Mouse (Mus musculus): ENCODE data around the gene Cckar.
A peak's percentile ranks its signal among the peaks of the same experiment; 100 is the strongest.
"Not testable (repeated sequence)": the region's sequence is repeated elsewhere in the genome, so short reads cannot be mapped to it uniquely, and the experiment has no call there.

Cckar gene

DNA sequence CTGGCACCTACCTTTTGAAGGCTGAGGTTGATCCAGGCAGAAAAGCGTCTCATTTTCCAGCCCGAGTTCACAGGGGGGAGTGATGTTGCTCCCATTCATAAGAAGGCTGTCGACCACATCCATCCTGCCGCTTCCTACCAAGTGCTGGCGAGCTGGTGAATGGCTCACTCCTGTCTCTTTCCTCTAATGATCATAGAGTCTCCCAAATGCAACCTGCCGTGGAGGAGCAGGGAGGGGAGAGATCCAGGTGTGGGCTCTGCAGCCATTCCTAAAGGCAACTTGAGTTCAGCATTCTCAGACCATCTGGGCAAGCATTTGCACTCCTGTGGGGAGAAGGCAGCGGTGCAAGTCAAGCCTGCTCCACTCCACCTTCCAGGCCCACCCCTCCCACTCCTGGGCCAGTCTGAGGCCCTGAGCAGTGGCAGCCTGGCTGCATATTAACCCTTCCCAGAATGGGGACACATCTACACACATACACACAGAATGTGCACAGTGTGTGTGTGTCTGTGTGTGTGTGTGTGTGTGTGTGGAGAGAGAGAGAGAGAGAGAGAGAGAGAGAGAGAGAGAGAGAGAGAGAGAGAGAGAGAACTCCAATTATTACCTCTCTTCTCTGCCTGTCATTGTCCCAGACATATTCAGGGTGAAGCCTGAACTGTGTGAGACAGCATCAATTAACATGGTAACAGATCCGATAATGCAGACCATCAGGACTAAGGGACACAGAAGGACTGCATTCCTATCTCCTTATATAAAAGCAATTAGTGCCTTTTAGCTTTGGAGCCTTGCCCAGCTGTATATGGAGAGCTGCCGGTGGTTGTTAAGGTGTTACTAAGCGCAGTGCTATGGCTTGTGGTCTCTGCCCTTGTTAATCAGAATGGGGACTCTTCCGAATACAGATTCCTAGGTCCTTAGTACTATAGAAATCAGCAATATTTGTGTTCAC, at the start of gene Cckar:
Gene Cckar (minus strand): TSS at position 471 of the 943 bp plus-strand sequence.
- DNase-seq (ENCODE audit: low spot score): no peak

DNA sequence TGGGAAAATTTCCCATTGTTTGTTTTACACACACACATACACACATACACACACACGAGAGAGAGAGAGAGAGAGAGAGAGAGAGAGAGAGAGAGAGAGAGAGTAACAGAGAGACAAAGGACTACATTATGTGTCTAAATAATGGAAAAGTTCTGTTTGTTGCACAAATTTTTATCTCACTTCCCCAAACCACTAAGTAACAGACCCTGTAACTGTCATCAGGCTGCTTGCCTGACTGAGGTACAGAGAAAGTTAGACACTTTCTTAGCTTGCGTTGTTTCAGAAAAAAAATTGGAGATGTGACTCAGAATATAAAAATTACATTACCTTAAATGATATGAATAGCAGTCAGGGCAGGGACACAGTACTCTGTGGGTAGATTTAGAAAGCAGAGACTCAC, 36.6 kb upstream of the Cckar start:
- DNase-seq (ENCODE audit: low spot score): no peak

DNA sequence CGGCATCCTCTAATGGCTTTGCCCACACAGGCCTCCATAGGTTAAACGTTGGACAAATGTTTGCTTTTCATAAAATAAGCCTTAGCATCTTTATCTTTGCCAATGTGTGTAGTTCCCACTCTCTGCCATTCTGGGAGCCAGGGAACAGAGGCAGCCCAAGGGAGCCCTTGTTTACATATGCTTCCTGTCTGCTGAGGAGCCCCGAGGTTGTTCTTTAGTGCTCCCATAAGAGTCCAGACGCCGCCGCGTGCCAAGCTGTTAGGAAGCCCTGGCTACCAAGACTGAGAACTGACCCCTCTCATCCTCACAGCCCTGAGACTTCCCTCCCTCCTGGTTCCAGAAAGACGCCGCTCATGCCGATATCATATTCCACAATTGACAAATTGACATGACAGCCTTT, 25.4 kb upstream of the Cckar start:
- DNase-seq (ENCODE audit: low spot score): no peak

DNA sequence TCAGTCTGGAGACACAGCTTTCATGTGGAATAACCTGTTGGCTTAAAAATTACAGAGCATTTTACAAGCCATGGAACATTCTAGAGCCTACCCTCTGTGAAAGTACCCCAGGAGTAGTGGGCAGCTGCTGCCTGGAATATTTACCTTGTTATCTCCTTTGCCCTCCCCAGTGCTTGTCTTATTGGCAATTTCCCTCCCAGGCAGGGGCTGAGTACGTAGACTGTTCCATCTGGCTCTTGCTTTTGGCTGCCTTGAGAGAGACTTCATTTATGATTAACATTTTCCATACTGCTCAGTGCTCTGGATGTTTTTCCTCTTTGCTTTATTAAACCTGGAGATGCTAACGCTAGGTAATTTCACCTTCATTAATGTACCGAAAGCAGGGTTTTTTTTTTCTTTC, 20.1 kb upstream of the Cckar start:
- DNase-seq (ENCODE audit: low spot score): no peak

DNA sequence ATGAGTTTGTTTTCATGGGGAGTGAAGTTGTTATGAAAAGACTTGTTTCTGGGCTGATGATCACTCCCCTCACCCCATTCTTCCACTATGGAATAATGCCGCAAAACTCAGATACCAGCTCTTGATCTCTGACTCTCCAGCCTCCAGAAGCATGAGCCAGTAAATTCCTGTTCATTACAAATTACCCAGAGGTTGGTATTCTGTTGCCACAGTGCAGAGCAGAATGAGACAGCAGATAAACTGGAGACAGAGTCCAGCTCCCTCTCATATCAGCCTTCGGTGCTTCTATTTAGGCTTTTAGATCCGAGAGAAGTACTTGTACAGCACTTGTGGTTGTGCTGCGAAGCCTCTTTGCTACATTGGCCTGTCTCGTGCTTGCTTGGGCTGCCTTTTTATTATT, 18.5 kb upstream of the Cckar start:
- DNase-seq (ENCODE audit: low spot score): no peak

DNA sequence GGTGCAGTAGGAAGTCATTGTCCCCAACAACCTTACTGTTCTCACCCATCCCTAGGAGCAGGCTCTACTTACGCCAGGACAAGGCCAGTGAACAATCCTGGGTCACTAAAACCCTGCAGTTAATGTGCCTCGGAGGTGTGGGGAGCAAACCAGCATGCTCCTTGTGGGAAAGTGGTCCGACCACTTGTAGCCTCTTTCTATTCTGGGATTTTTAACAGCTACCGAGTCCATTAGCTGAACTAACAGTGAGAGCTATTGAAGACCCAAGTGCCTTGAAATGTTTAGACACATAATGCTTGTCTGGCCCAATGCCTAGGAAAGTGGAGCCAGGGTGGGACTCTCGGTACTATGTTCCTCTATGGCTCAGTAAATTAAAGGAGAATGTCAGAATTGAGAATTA, 9.0 kb upstream of the Cckar start:
- no peak for DNase-seq (ENCODE audit: low spot score)

DNA sequence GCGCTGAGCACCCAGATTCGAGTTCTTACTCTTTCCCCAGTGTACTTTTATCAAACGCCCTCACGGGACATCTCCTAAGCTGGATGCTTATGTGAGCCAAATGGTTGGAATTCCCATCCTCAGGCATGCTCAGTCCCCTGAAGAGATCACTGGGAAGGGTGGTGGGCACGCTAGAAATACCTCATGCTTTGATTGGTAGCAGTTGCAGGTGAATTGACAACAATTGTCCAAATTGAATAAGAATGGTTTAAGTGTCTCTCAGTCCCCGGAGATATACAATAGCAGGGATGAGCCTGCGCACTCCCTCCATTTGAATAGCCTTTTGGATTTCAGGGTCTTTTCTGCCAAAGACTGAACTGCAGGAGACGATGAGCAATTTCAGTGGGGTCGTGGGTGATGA, 3.8 kb upstream of the Cckar start:
- DNase-seq (ENCODE audit: low spot score): no peak

DNA sequence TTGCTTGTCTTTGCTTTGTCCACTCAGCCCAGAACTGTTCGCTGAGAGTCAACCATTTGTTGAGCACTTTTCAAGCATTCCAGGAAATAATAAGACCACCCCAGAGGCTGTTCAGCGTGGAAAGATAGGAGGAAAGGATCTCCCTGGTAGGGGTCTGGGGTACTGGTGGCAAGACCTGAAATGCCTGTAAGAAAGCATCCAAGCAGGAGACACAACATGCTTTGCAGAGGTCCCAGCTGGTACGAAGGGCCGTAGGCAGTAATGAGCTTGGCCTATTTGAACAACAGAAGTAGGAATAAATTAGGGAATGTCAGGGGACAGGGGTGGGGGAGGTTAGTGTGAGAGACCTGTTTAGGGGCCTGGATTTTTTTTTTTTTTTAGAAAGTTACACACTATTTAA, 686 bp upstream of the Cckar start:
- DNase-seq (ENCODE audit: low spot score): no peak

DNA sequence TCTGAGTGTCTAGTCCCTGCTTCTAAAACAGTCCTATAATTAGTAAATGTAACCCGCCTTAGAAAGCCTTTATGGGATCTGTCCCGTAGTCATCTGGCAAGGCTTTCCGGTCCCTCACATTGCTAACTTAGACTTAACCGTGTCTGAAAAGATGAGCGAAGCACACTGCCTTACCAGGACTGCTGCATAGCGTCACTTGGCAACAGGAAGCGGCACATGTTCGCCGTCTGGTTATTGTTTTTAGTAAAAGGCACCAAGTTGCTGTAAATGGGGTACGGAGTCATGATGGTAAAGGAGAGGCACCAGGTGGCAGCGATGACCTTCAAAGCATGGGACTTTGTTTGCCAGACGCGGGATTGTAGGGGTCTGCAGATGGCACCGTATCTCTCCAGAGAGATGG, 4.8 kb downstream of the Cckar start:
- no peak for DNase-seq (ENCODE audit: low spot score)

DNA sequence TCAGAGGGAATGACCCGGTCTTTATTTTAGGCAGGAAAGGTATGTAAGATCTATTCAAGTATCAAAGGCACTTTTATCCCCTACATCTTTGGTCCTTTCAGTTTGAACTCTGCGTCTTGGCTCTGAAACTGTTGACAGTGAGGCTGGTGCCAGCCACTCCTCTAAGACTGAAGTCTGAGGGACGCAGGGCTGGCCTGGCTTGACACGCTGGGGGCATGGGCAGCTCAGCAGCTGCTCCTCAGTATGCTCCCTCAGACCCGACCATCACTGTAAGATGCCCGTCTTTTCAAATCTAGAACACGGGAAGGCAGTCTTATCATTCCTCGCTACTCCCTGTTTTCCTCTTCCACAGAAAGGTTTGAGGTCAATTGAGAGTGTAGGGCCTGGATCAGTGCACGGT, 9.7 kb downstream of the Cckar start:
- no peak for DNase-seq (ENCODE audit: low spot score)

DNA sequence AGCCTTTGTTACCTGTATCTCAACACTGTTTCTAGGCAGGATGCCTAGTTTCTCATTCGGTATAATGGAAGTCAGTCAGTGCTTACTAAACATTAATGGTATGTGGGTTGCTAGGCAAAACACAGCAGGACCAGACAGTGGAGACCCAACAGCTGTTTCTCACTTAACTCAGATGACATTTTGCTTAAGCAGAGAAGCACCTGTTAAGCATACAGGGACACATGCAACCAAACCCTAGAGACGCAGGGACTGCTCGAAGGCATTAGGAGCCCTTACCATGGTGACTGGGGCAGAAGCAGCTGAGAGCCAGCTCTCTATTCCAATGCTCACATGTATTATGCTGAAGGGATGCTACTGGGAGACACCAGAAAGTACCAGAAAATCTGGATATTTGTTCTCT, 10.8 kb downstream of the Cckar start:
- no peak for DNase-seq (ENCODE audit: low spot score)

DNA sequence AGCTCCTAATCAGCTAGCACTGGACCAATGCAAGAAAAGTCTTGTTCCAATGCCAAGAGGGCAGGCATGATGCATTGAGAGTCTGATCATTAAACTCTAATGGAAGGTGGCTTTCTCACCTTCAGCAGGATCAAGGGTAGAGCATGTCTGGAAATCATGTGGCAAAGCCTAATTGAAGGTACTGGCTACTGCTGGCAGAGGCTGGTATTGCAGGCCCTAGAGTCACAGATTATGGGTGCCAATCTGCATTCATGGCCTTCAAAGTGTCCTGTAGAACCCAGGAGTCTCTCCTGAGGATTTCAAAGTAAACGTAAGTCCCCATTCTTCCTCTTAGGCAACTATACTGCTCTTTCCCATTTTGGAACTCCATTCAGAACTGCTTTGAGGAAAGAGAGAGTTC, 14.8 kb downstream of the Cckar start:
- DNase-seq (ENCODE audit: low spot score): no peak

DNA sequence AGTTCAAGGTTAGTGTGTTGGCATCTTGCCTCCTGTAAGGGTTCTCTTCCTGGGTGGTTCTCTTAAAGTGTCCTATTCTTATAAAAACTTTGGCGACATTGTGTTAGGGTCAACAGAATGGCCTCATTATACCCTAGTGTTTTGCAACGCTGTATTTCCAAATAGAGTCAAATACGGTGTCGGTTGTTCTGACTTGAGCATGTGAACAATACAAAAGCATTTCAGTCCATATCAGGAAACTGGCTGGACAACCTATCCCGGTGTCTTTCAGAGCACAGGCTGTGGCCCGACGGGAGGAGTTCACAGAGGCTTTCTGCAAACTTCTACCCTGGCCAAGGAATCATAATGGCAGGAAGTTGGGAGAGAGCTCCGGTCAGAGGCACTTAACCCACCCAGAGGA, 15.4 kb downstream of the Cckar start:
- DNase-seq (ENCODE audit: low spot score): no peak

DNA sequence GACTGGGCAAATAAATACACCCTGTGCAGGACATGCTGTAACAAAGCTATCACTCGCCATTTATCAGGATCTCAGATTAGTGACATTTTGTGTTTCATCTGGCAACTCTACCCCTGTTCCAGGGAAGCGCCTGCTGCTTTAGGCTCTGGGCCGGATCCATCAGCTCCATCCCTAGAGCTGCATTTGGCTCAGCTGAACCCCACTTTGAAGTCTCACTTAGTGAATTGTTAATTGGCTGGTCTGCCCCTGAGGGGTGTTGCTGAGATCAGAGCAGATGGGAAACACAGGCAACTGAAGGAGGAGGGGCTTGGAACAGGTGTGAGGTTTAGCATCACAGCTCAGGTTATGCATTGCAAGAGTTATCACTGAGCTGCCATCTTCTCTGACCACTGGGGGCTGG, 15.9 kb downstream of the Cckar start:
- DNase-seq (ENCODE audit: low spot score): no peak

DNA sequence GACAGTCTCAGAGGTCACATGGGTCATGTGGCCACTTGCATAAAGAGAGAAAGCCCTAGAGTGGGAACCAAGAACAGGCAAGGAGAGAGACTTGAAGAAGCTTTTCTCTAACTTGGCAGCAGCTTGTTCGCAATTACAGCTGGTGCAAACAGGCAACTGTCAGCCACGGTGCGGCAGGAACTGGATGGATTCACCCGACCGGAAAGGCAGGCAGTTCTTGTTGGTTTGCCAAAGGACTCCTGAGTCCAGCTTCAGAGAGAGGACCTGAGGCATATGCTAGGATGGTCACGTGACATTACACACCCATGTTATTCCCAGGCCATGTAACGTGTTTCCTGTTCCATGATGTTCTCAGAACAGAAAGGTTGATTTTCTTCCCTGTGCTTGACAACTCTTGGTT, 19.2 kb downstream of the Cckar start:
- DNase-seq (ENCODE audit: low spot score): peak; percentile 26

DNA sequence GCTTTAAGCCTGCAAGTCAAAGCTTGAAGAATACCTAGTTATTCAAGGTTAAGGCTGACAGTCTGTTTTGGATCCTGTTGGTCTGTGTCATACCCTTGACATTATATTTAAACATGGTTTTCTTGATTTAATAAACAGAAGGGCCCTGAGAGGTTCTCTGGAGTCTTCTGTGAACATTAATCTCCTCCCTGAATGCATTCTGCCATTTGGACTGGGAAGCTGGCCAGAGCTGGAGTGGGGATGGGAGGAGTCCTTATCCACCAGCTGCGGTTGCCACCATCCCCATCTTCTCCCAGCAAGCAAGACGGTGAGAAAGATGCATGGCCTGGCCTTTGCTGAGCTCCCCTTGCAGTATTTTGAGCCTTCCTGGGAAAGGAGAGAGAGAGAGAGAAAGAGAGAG, 21.1 kb downstream of the Cckar start:
- no peak for DNase-seq (ENCODE audit: low spot score)

DNA sequence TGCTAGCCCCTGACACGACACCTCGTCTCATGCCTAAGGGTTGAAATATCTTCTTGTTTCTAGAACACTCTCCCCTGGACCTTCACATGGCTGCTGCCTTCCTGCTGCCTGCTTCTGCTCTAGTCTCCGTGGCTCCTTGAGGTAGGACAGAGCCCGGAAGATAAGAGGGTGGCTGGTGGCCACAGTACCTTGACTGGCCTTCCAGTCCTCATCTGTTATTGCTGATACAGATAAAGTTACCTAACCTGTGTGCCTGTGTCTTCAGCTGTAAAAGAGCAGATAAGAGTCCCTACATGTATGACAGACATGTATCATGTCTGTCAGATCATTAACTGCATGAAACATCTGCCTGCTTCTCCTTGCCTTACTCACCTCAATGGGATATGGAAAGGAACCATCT, 21.9 kb downstream of the Cckar start:
- DNase-seq (ENCODE audit: low spot score): no peak

DNA sequence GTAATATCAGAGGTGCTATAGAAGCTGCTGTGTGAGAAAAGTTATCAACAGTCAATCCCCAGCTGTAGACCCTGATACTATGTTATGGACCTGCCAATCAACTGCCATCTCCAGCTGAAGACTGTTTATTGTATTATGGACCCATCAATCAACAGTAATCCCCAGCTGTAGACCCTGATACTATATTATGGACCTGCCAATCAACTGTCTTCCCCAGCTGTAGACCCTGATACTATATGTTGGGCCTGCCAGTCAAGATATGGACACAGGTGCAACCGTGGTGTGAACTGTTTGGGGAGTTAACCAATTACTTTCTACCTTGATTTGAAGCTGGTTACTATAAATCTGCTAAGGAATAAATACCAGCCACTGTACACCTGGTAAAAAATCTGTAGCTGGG, 23.1 kb downstream of the Cckar start:
- no peak for DNase-seq (ENCODE audit: low spot score)

DNA sequence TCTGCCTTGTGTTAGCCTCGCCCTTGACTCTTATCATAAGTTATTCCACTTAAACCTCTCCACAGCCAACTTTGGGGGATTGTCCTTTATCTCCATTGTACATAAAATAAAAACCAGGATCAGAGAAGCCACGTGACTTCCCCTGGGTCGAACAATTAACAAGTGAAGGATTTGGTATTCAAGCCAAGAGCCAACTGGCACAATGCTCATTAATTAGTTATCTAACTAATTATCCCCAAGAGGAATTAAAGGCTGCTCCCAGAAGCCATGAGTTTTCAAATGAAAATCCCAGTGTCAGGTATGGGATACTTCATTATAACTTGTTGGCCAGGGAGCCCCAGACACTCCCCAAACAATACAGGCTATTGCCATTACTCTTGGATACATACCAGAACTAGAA, 23.6 kb downstream of the Cckar start:
- no peak for DNase-seq (ENCODE audit: low spot score)

DNA sequence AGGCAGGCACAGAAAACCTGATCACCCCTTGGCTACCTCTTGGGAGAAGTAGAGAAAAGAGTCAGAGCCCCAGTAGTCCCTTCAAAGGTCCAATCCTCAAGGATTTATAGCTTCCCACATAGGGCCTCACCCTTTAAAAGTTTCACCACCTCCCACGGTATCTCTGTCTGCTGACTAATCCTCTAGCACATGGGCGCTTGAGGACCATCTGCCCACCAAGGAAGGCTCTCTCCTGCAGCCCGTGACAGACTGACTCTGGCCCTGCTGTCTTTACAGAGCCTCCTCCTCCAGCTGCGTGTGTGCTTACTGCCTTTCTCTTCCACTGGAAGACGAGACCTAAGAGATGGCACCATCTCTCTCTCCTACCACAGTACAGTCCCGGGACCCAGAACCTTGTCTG, 27.9 kb downstream of the Cckar start:
- no peak for DNase-seq (ENCODE audit: low spot score)

DNA sequence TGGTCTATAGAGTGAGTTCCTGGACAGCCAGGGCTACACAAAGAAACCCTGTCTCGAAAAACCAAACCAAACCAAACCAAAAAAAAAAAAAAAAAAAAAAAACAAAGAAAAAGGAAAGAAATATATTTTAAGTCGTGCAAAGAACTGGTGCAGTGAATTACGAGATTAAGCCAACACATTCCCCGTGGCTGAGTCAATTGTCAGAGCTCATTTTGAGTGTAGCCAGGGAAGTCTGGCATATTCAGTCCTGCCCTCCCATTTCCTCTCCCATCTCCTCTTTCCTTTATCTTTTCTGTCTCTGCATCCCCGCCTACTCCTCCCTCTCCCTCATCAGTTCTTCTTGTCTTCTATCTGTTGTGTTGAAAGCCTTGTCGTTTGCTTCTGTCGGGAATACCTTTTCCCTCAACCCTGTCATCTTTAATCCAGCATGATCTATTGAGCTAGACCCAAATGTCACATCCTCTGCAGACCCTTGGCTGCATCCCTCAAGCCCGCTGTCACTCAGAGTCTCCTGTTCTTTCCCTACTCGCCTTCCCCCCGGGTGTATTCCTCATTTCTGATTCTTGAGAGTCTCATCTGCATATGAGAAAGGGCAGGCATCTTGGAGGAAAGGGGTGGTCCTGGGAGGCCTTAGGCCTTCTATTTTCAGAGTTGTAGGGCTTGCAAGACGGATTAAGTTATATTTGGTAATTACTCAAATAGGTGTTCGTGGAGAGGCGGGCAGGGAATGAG, 29.3 kb downstream of the Cckar start:
- no peak for DNase-seq (ENCODE audit: low spot score)

DNA sequence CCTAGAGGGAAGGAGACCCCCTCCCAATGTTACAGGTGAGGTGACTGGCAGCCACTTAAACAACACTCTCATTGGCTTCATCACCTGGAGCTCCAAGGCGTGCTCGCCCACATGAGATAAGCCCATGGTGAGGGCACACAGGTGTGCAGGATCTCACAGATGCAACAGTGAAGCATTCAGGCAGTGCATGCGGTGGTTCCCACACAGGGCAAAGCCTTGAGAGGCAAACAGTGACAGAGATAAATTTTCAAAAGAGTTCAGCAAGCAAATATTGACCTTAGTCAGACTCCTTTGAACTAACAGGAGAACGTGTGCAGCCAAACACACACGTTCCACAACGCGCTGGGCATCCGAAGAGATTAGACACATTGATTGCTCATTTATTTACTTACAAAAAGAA, 30.8 kb downstream of the Cckar start:
- no peak for DNase-seq (ENCODE audit: low spot score)

DNA sequence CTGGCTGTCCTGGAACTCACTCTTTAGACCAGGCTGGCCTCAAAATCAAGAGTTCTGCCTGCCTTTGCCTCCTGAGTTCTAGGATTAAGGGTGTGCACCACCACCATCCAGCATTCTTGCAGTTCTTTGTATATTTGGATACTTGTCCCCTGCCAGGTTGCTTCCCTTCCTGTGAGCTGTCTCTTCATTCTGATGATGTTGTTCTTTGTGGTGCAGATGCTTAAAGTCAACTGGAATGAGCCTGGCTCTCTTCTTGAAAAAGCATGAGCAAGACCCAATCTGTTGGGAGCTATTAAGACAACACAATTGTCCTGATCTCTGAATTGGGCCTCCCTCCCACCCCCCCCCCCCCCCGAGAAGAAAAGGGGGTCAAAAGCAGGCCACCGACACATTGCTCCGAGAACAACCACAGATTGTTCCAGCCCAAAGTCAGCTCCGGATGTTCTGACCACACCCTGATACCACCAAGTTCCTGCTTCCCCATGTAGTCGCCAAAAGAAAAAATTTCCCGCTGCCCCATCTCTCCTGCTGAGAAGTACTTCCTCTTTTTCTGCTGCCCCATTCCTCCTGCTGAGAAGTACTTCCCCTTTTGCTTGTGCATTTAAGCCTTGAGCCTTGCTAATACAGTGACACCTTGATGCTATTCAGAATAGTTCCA, 33.9 kb downstream of the Cckar start:
- not testable (repeated sequence) for DNase-seq (ENCODE audit: low spot score)
